Mouse (Mus musculus): Measurements from ENCODE around the gene Cldn10.
A peak's percentile ranks its signal among the peaks of the same experiment; 100 is the strongest.

The Cldn10 gene

DNA sequence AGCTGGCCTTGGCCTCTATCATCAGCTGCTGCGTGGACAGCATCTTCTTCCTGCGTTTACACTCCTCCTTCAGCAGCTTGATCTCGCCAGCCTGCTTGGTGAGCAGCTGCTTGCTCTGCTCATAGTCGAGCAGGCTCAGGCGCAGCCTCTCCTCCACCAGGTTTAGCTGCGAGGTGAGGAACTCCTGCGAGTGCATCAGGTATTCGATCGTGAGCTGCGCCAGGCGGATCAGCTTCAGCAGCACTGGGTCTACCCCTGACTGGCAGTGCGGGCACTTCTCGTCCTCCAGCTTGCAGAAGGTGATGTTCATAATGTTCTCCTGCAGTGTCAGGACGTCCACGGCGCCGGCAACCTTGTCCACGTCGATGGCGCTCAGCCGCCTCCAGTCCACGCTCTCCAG is 134.5 kb downstream of the Cldn10 start:
- DNase-seq = peak; percentile 27

DNA sequence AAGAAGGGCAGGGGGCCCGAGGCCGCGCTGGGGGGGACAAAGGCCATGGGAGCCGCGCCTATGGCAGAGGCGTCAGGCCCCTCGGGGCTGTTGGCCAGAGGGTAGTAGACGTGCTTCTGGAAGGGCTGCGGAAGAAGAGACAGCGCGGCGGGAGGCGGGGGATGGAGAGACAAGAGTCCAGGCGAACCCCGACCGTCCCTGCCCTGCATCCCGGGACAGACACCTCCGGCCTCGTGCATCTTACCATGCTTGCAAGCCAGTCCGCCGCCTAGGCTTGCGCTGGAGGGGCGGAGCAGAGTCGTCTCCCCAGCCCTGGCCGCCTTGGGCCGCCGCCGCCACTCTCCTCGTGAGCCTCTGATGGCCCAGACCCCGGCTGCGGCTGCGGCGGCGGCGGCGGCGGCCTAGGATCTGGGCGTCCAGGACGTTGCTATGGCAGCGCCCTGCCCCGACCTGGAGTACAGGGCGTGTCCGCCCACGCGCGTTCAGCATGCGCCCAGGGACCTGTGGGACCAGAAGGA is 135.0 kb downstream of the Cldn10 start:
- DNase-seq = peak; percentile 72

All from retina, postnatal 1 day (tissue).